In the genomic region with DNA sequence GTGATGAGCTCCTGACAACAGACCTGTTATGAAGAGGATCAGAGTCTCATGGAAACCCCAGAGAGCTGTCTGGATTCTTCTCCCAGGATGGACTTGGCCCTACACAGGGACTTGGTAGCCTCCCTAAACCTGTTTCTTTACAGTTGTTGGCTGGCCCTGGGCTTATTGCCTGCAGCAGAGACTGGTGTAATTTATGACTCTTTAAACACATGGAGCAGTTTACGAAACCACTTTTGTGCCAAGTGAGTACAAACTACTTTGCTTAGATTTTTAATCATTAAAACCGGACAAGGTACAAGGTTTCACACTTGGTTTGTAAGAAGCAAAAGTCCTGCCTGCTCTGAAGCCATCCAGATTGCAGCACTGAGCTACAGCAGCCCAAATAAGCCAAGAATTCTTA, we compare ENCODE assay signal across 31 mouse cellular contexts. TPM values are rescaled to one million over a fixed set of nuclear protein-coding genes. Genes with fewer than 3 reads are reported as not detected.
A peak's percentile ranks its signal among the peaks of the same experiment; 100 is the strongest.
DNase-seq lines count a peak whose midpoint lies in the region; ATAC-seq and TF ChIP-seq lines count a peak whose summit lies in the region.
"Had no signal": no experiment of that assay in that cellular context is flagged by ENCODE, and none has a peak within 500 bp of the region (broad histone marks: within the 10 kb centered on the region; RNA-seq: fewer than 3 reads in every experiment).

No protein-coding gene starts in this region.

- H3K27ac ChIP-seq in liver, adult 2 months (replicated peaks; ENCODE audit: insufficient read depth, low read depth, low read length), result peak overlapping the region; percentile 40
- H3K27ac ChIP-seq in intestine, embryonic 15.5 days, result no peak overlapping the region
- H3K27ac ChIP-seq in kidney, postnatal 0 days, result peak overlapping the region; percentile 31; the same call in 1 of the 2 replicates
- H3K27ac ChIP-seq in forebrain, embryonic 11.5 days (ENCODE audit: low read depth, low read length), result no peak overlapping the region
- no peak overlapping the region for H3K27ac ChIP-seq in heart, embryonic 11.5 days (ENCODE audit: low read depth, low read length)
- H3K27ac ChIP-seq: forebrain, embryonic 13.5 days; hindbrain, embryonic 10.5 days; hindbrain, embryonic 15.5 days; layer of hippocampus, adult 2 months; limb, embryonic 13.5 days; liver, embryonic 14.5 days; neural tube, embryonic 12.5 days had no signal

- peaks cover 65% of the 10 kb centered on the region for H3K36me3 ChIP-seq in liver, adult 2 months (ENCODE audit: control insufficient read depth, insufficient read depth, low read length)
- 0 out of 2 replicates have a peak, but pooled peaks cover 2% of the 10 kb centered on the region for H3K36me3 ChIP-seq in intestine, embryonic 15.5 days
- H3K36me3 ChIP-seq in kidney, postnatal 0 days (ENCODE audit: insufficient read depth, low read length), result no peaks in the 10 kb centered on the region
- H3K36me3 ChIP-seq in forebrain, embryonic 11.5 days (ENCODE audit: control insufficient read depth, insufficient read depth, low read length), result no peaks in the 10 kb centered on the region
- no peaks in the 10 kb centered on the region for H3K36me3 ChIP-seq in heart, embryonic 11.5 days (ENCODE audit: control insufficient read depth, insufficient read depth, low read length)
- H3K36me3 ChIP-seq: hindbrain, embryonic 15.5 days; limb, embryonic 13.5 days; neural tube, embryonic 12.5 days had no signal

- H3K4me1 ChIP-seq in liver, adult 2 months (ENCODE audit: control insufficient read depth, insufficient read depth, low read length), result peaks cover 14% of the 10 kb centered on the region
- no peaks in the 10 kb centered on the region for H3K4me1 ChIP-seq in intestine, embryonic 15.5 days (replicated peaks)
- H3K4me1 ChIP-seq in kidney, postnatal 0 days (replicated peaks; ENCODE audit: insufficient read depth, low read length), result no peaks in the 10 kb centered on the region
- no peaks in the 10 kb centered on the region for H3K4me1 ChIP-seq in forebrain, embryonic 11.5 days (replicated peaks; ENCODE audit: control insufficient read depth, insufficient read depth, low read length)
- H3K4me1 ChIP-seq in heart, embryonic 11.5 days (ENCODE audit: control insufficient read depth, insufficient read depth, low read length), result no peaks in the 10 kb centered on the region
- H3K4me1 ChIP-seq: forebrain, embryonic 13.5 days; hindbrain, embryonic 10.5 days; hindbrain, embryonic 15.5 days; limb, embryonic 13.5 days; neural tube, embryonic 12.5 days had no signal

- DNase-seq in liver, adult 2 months (ENCODE audit: extremely low read depth, low read depth, low spot score), result peak; percentile 94
- DNase-seq in liver, result no peak
- no peak for DNase-seq in kidney, postnatal 0 days (ENCODE audit: low spot score)
- peak; percentile 70 for DNase-seq in large intestine, adult 2 months (ENCODE audit: low read depth, low spot score)
- no peak for DNase-seq in forebrain, embryonic 11.5 days (ENCODE audit: low spot score)
- DNase-seq in layer of hippocampus, postnatal 36 days, result no peak
- DNase-seq: adrenal gland, adult 2 months; adrenal gland, postnatal 36 days; cerebellum, adult 18-20 months; cerebellum, postnatal 10 days; gastrocnemius, postnatal 10 days; heart, postnatal 14 days; lung, embryonic 14.5 days; lung, postnatal 14 days; thymus, postnatal 4 days had no signal

- no peak for TF ChIP-seq POLR2A in liver, adult 2 months (IDR thresholded peaks at IDR 0.05; ENCODE audit: extremely low read depth, insufficient read depth, low read length)

- H3K4me3 ChIP-seq in liver, adult 2 months (ENCODE audit: insufficient read depth, low read depth, low read length), result no peak overlapping the region
- no peak overlapping the region for H3K4me3 ChIP-seq in intestine, embryonic 15.5 days (replicated peaks)
- no peak overlapping the region for H3K4me3 ChIP-seq in kidney, postnatal 0 days (replicated peaks; ENCODE audit: low read depth, low read length)
- H3K4me3 ChIP-seq in forebrain, embryonic 11.5 days (ENCODE audit: low read depth, low read length), result no peak overlapping the region
- no peak overlapping the region for H3K4me3 ChIP-seq in heart, embryonic 11.5 days (ENCODE audit: low read depth, low read length)
- H3K4me3 ChIP-seq: erythroblast, embryonic 14.5 days; forebrain, embryonic 13.5 days; hindbrain, embryonic 10.5 days; hindbrain, embryonic 15.5 days; layer of hippocampus, adult 2 months; limb, embryonic 13.5 days; myocyte; neural tube, embryonic 12.5 days had no signal

- no peaks in the 10 kb centered on the region for H3K9me3 ChIP-seq in intestine, embryonic 15.5 days
- H3K9me3 ChIP-seq in kidney, postnatal 0 days (replicated peaks; ENCODE audit: low read length), result no peaks in the 10 kb centered on the region
- no peaks in the 10 kb centered on the region for H3K9me3 ChIP-seq in forebrain, embryonic 11.5 days (ENCODE audit: control insufficient read depth, low read length)
- no peaks in the 10 kb centered on the region for H3K9me3 ChIP-seq in heart, embryonic 11.5 days (replicated peaks; ENCODE audit: control insufficient read depth, low read length)
- H3K9me3 ChIP-seq: forebrain, embryonic 13.5 days; hindbrain, embryonic 10.5 days; hindbrain, embryonic 15.5 days; limb, embryonic 13.5 days; neural tube, embryonic 12.5 days had no signal

- H3K4me2 ChIP-seq in intestine, embryonic 15.5 days (replicated peaks), result no peak overlapping the region
- H3K4me2 ChIP-seq in kidney, postnatal 0 days (ENCODE audit: low read length), result no peak overlapping the region
- H3K4me2 ChIP-seq in forebrain, embryonic 11.5 days (ENCODE audit: low read depth, low read length, severe bottlenecking), result no peak overlapping the region
- no peak overlapping the region for H3K4me2 ChIP-seq in heart, embryonic 11.5 days
- H3K4me2 ChIP-seq: forebrain, embryonic 13.5 days; hindbrain, embryonic 15.5 days; limb, embryonic 13.5 days; lung, embryonic 14.5 days; midbrain, embryonic 11.5 days; neural tube, embryonic 12.5 days had no signal

- no peaks in the 10 kb centered on the region; the same call in 1 of the 2 replicates for H3K27me3 ChIP-seq in liver, adult 2 months (ENCODE audit: control insufficient read depth, insufficient read depth, low read length)
- H3K27me3 ChIP-seq in intestine, embryonic 15.5 days (replicated peaks), result no peaks in the 10 kb centered on the region
- H3K27me3 ChIP-seq in kidney, postnatal 0 days (ENCODE audit: insufficient read depth, low read length), result no peaks in the 10 kb centered on the region
- H3K27me3 ChIP-seq in forebrain, embryonic 11.5 days (ENCODE audit: control insufficient read depth, insufficient read depth, low read length), result no peaks in the 10 kb centered on the region
- no peaks in the 10 kb centered on the region for H3K27me3 ChIP-seq in heart, embryonic 11.5 days (ENCODE audit: control insufficient read depth, insufficient read depth, low read length)
- H3K27me3 ChIP-seq: forebrain, embryonic 13.5 days; hindbrain, embryonic 15.5 days; limb, embryonic 13.5 days; neural tube, embryonic 12.5 days had no signal

- H3K9ac ChIP-seq in liver, adult 2 months (ENCODE audit: low read depth, low read length), result no peak overlapping the region
- H3K9ac ChIP-seq in intestine, embryonic 15.5 days, result no peak overlapping the region
- no peak overlapping the region for H3K9ac ChIP-seq in kidney, postnatal 0 days (ENCODE audit: low read depth, low read length)
- no peak overlapping the region for H3K9ac ChIP-seq in forebrain, embryonic 11.5 days (ENCODE audit: low read length)
- no peak overlapping the region for H3K9ac ChIP-seq in heart, embryonic 11.5 days (ENCODE audit: low read depth, low read length)
- H3K9ac ChIP-seq: forebrain, embryonic 13.5 days; hindbrain, embryonic 15.5 days; limb, embryonic 13.5 days; liver, embryonic 14.5 days; lung, embryonic 14.5 days; neural tube, embryonic 12.5 days had no signal

- peaks cover 4% of the 10 kb centered on the region for H3K79me2 ChIP-seq in liver, adult 2 months (ENCODE audit: control insufficient read depth, insufficient read depth, low read length)

- TF ChIP-seq CTCF in liver, adult 2 months (IDR thresholded peaks at IDR 0.05; ENCODE audit: low read depth, low read length), result no peak
- no peak for TF ChIP-seq CTCF in kidney, postnatal 0 days (IDR thresholded peaks at IDR 0.05; ENCODE audit: low read depth)

- 20% methylated on average over 2 of the region's 2 CpGs for WGBS in liver, adult 2 months
- 54% methylated on average over 2 of the region's 2 CpGs for WGBS in intestine, embryonic 15.5 days
- WGBS in kidney, postnatal 0 days, result 60% methylated on average over 2 of the region's 2 CpGs
- 16% methylated on average over 2 of the region's 2 CpGs for WGBS in large intestine, adult 2 months
- 96% methylated on average over 2 of the region's 2 CpGs for WGBS in forebrain, embryonic 11.5 days
- WGBS in heart, embryonic 11.5 days (ENCODE audit: insufficient replicate concordance), result 89% methylated on average over 2 of the region's 2 CpGs

- peak; percentile 76 for ATAC-seq in intestine, embryonic 15.5 days
- peak; percentile 73 for ATAC-seq in kidney, postnatal 0 days (replicated peaks; ENCODE audit: low FRiP score, low read depth)
- ATAC-seq in forebrain, embryonic 11.5 days (replicated peaks; ENCODE audit: low FRiP score), result no peak
- no peak for ATAC-seq in heart, embryonic 11.5 days (replicated peaks; ENCODE audit: insufficient number of reproducible peaks, low FRiP score, low TSS enrichment)
- ATAC-seq: CD4-positive, CD25-positive, alpha-beta regulatory T cell, adult 4 months; forebrain, embryonic 13.5 days; inflammation-experienced regulatory T-cells, adult 6 months; midbrain, embryonic 16.5 days had no signal

RNA-seq across cellular contexts. Expression of a gene that starts 12.7 kb away (rescaled TPM):
- 1,116 and 1,443 TPM in 2 replicates for total RNA-seq in liver, adult 2 months (2014; rRNA removed)
- 446 and 569 TPM in 2 replicates for polyA plus RNA-seq in liver, adult 2 months (2012; rRNA removed)
- 54.0 and 58.1 TPM in 2 replicates for polyA plus RNA-seq in intestine, embryonic 15.5 days (2015; fragmentation: Nextera tagmentation; extraction: Ambion mirVana)
- polyA plus RNA-seq in kidney, postnatal 0 days (2015; fragmentation: Nextera tagmentation; extraction: Ambion mirVana), result 76.8 and 83.6 TPM in 2 replicates
- 46.6 and 51.3 TPM in 2 replicates for polyA plus RNA-seq in large intestine, adult 2 months (2012; rRNA removed)
- polyA plus RNA-seq in forebrain, embryonic 11.5 days (2014; fragmentation: Nextera tagmentation; extraction: Ambion mirVana), result 14.7 and 15.1 TPM in 2 replicates
- polyA plus RNA-seq in heart, embryonic 11.5 days (2014; fragmentation: Nextera tagmentation; extraction: Ambion mirVana), result 3.4 and 5.1 TPM in 2 replicates
- 1 to 10 TPM; 7.2 TPM for total RNA-seq in layer of hippocampus, postnatal 36 days (2021)
- total RNA-seq: common myeloid progenitor, adult 5-6 weeks had no signal
- polyA plus RNA-seq: CD4-positive, CD25-positive, alpha-beta regulatory T cell, adult 4 months; erythroblast, embryonic 14.5 days; inflammation-experienced regulatory T-cells, adult 6 months had no signal

RNA-seq across cellular contexts. Expression of a gene that starts 34.9 kb away (rescaled TPM):
- 20.4 and 21.2 TPM in 2 replicates for total RNA-seq in liver, adult 2 months (2014; rRNA removed)
- polyA plus RNA-seq in liver, adult 2 months (2012; rRNA removed), result 7.5 and 9.0 TPM in 2 replicates
- 21.1 and 21.2 TPM in 2 replicates for polyA plus RNA-seq in intestine, embryonic 15.5 days (2015; fragmentation: Nextera tagmentation; extraction: Ambion mirVana)
- polyA plus RNA-seq in kidney, postnatal 0 days (2015; fragmentation: Nextera tagmentation; extraction: Ambion mirVana), result 31.9 and 33.0 TPM in 2 replicates
- 8.5 and 15.8 TPM in 2 replicates for polyA plus RNA-seq in large intestine, adult 2 months (2012; rRNA removed)
- 26.3 and 28.5 TPM in 2 replicates for polyA plus RNA-seq in forebrain, embryonic 11.5 days (2014; fragmentation: Nextera tagmentation; extraction: Ambion mirVana)
- 24.0 and 24.4 TPM in 2 replicates for polyA plus RNA-seq in heart, embryonic 11.5 days (2014; fragmentation: Nextera tagmentation; extraction: Ambion mirVana)
- total RNA-seq in layer of hippocampus, postnatal 36 days (2021), result 100 to 1,000 TPM; 111 to 113 TPM

Comparison
In these comparisons a context has a peak if more than half of its experiments do, and no peak if none do; other contexts are left out.
1. DNase-seq: peak in liver, adult 2 months (single experiment) and large intestine, adult 2 months (single experiment); none in liver (single experiment), kidney, postnatal 0 days (single experiment), forebrain, embryonic 11.5 days (single experiment) and layer of hippocampus, postnatal 36 days (0 of 2).
2. H3K27ac ChIP-seq: peak in liver, adult 2 months (single experiment) and kidney, postnatal 0 days (single experiment); none in intestine, embryonic 15.5 days (single experiment), forebrain, embryonic 11.5 days (single experiment) and heart, embryonic 11.5 days (single experiment).
3. ATAC-seq: peak in intestine, embryonic 15.5 days (single experiment) and kidney, postnatal 0 days (single experiment); none in forebrain, embryonic 11.5 days (single experiment) and heart, embryonic 11.5 days (single experiment).